Mouse (Mus musculus) limb, embryonic 13.5 days (tissue): Measurements from ENCODE around the gene Cdh11. TPM values are rescaled to one million over a fixed set of nuclear protein-coding genes. Genes with fewer than 3 reads are reported as not detected.

Source experiments
- ATAC-seq: fragments of 200-750 bp; cut with Nextera tagmentation; 2 replicates; pipeline ENCODE4 v1.8.0; 2017; ENCODE audit warnings: low read depth, moderate number of reproducible peaks, moderate TSS enrichment; ENCODE audit not compliant: low FRiP score
- H3K27ac ChIP-seq: fragments of 300-500 bp; sonication (generic); 2 replicates; pipeline ENCODE4 v1.5.1; 2015; ENCODE audit warnings: inconsistent platforms, mild to moderate bottlenecking, moderate library complexity
- H3K27me3 ChIP-seq: fragments of 300-500 bp; sonication (generic); 2 replicates; pipeline ENCODE4 v1.6.1; 2015; ENCODE audit warnings: mild to moderate bottlenecking, inconsistent platforms
- H3K36me3 ChIP-seq: fragments of 300-500 bp; sonication (generic); 2 replicates; pipeline ENCODE4 v1.6.1; 2015; ENCODE audit warnings: inconsistent platforms, mild to moderate bottlenecking, moderate library complexity
- H3K4me1 ChIP-seq: fragments of 300-500 bp; sonication (generic); 2 replicates; pipeline ENCODE4 v1.6.1; 2015; ENCODE audit warnings: inconsistent platforms
- H3K4me2 ChIP-seq: fragments of 300-500 bp; sonication (generic); replicated peaks from 2 replicates; pipeline ENCODE4 v1.6.1; 2015; ENCODE audit warnings: inconsistent platforms, mild to moderate bottlenecking, moderate library complexity
- H3K4me3 ChIP-seq: fragments of 300-500 bp; sonication (generic); 2 replicates; pipeline ENCODE4 v1.5.1; 2015; ENCODE audit warnings: moderate library complexity, mild to moderate bottlenecking, inconsistent platforms
- H3K9ac ChIP-seq: fragments of 300-500 bp; sonication (generic); 2 replicates; pipeline ENCODE4 v1.6.1; 2015; ENCODE audit warnings: mild to moderate bottlenecking, inconsistent platforms
- H3K9me3 ChIP-seq: fragments of 300-500 bp; sonication (generic); 2 replicates; pipeline ENCODE4 v1.6.1; 2016; ENCODE audit warnings: inconsistent platforms
- WGBS: fragments of 180-500 bp; shearing (Covaris S2); methylation state at CpG from one replicate; pipeline ENCODE4 v1.1.7; 2015; 5-methylcytosine and 5-hydroxymethylcytosine counted together
- polyA plus RNA-seq: library from polyadenylated mRNA; unstranded; fragments of >200 nt; fragmentation: Nextera tagmentation; extraction: Ambion mirVana; gene quantifications from 2 replicates; pipeline ENCODE4 v1.2.1, GENCODE M21; 2015

Cdh11 gene
- polyA plus RNA-seq, 1 experiment from 2014 or later: 207 TPM

DNA sequence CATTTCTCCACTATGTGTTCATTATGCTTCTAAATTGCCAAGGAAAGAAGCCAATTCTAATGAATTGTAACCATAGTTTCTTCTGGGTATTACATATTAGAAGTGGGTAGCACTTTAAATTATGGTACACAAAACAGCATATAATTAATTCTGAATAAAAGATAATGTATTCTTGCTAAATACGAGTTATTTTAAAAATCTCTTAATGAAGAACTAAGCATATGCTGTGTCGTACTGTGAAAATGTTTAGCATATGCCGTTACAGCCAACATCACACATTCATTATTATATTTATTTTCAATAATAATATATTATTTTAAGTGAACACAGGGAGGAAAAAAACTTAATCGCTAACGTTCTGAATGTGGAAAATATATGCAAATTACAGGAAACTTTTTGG lies 31.6 kb downstream of the Cdh11 start:
- H3K9ac ChIP-seq: no peak overlapping the region
- no peak overlapping the region for H3K4me3 ChIP-seq
- H3K9me3 ChIP-seq: no peaks in the 10 kb centered on the region
- H3K36me3 ChIP-seq: peaks cover 43% of the 10 kb centered on the region
- 0 out of 2 replicates have a peak, but pooled peaks cover 11% of the 10 kb centered on the region for H3K4me1 ChIP-seq
- ATAC-seq: no peak
- WGBS: 91% methylated on average over 5 of the region's 5 CpGs
- no peaks in the 10 kb centered on the region for H3K27me3 ChIP-seq
- H3K27ac ChIP-seq: no peak overlapping the region
- no peak overlapping the region for H3K4me2 ChIP-seq

DNA sequence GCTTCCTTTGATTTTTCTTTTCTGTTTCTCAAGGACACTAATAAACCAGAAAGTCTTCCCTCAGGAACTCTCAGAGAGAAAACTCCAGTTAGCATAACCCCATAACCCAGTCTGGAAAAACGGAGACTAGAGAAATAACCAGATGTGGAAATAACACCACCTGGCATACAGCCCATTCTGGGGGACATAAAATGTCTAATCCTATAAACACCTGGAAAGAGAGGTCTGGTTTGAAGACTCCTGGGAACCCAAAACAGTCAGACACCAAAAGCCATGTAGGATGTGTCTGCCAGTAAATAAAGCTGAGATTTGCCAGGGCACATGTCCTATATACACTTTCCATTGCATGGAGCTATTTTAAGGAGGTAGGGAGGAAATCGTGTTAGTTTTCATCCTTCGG lies 42.5 kb downstream of the Cdh11 start:
- peak; percentile 74 for ATAC-seq

DNA sequence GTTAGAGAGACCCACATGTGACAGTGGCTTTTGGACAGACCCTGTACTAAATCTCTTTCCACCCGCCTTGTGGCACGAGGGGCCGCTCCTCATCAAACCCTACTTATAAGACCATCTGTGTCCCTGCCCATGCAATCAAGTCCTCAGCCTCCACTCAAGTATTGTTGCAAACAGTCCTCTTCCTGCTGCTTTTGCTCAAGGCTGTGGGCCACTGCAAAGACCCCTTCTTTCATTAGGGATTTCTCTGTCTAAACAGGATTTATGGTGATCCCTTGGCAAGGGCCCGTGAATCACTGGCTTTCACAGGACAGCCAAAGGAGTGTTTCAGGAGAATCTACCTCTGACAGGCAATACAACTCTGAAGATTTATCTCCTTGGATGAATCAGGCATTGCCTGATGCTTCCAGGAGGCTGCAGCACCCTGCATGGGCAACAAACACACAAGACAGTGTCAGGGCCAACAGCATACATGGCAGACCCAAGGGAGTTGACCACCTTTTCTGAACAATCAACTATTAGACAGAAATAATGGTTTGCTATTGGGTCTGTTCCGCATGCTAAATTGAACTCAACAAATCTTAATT lies 43.3 kb downstream of the Cdh11 start:
- peaks cover 25% of the 10 kb centered on the region for H3K36me3 ChIP-seq
- no peak for ATAC-seq
- no peak overlapping the region for H3K4me3 ChIP-seq
- peak overlapping the region; percentile 25 for H3K4me2 ChIP-seq
- H3K27ac ChIP-seq: peak overlapping the region; percentile 7; the same call in 1 of the 2 replicates
- peaks cover 67% of the 10 kb centered on the region for H3K4me1 ChIP-seq
- WGBS: 39% methylated on average over 5 of the region's 5 CpGs
- no peak overlapping the region for H3K9ac ChIP-seq
- no peaks in the 10 kb centered on the region for H3K27me3 ChIP-seq
- no peaks in the 10 kb centered on the region for H3K9me3 ChIP-seq

More for the DNA sequence above, 42.5 kb downstream of the Cdh11 start:
- Histone ChIP-seq H3K4me2 (0 out of 2 replicates have a peak overlapping the region, but pooled peaks have one; percentile 25), H3K27me3 (no peaks in the 10 kb centered on the region), H3K27ac (no peak overlapping the region; the same call in 1 of the 2 replicates), H3K4me1 (peaks cover 62% of the 10 kb centered on the region), H3K9ac (no peak overlapping the region), H3K4me3 (no peak overlapping the region), H3K36me3 (peaks cover 23% of the 10 kb centered on the region), H3K9me3 (no peaks in the 10 kb centered on the region)
- WGBS: 23% methylated on average over 3 of the region's 3 CpGs

DNA sequence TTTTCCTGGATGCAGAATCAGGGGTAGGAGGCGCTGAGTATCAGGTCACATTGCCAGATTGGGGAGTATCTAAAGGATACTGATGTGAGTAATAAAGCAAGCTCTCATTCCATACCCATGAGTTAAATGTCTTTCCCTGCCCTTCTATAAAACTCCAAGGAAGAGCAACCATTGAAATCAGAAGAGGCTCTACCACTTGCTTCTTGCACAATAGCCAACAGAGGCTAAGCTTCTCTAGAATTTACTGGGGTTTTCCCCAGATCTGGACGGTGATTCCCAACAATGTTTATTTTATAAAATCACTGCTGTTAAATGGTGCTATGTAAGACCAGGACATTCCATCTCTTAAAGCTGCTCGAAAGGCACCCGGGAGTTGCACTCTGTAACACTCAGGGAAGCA lies 44.5 kb downstream of the Cdh11 start:
- H3K36me3 ChIP-seq: peaks cover 25% of the 10 kb centered on the region

DNA sequence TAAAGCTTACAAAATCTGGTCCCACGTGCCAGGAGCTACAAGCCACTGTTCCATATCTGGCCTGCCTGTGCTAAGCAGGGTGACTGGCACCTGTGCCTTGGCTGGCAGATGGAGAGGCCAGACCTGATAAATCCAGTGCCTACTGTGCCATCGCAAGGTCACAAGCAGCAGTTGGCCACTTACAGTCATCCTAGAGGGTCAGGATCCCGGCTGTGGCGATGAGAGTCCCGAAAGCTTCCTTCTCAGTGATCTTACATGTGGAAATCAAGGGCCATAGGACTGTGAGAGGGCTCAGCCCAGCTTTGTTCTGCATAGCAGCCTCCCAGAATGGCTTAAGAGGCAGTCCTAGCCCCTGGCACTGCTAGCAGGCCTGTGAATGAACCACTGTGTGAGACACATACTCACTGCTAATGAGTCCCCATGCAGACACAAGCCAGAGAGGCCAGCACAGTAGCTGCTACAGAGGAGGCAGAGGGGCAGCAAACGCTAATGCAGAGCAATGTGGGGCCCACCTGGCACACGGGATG lies 46.4 kb downstream of the Cdh11 start:
- no peak overlapping the region for H3K9ac ChIP-seq
- H3K27me3 ChIP-seq: no peaks in the 10 kb centered on the region
- H3K9me3 ChIP-seq: no peaks in the 10 kb centered on the region
- peaks cover 33% of the 10 kb centered on the region for H3K36me3 ChIP-seq
- 77% methylated on average over 7 of the region's 7 CpGs for WGBS
- H3K27ac ChIP-seq: 0 out of 2 replicates have a peak overlapping the region, but pooled peaks have one; percentile 28
- H3K4me1 ChIP-seq: peaks cover 72% of the 10 kb centered on the region
- no peak overlapping the region for H3K4me2 ChIP-seq
- no peak for ATAC-seq
- no peak overlapping the region for H3K4me3 ChIP-seq

More for the DNA sequence above, 44.5 kb downstream of the Cdh11 start:
- no peaks in the 10 kb centered on the region for H3K27me3 ChIP-seq
- no peak overlapping the region for H3K4me2 ChIP-seq
- H3K27ac ChIP-seq: no peak overlapping the region
- 59% methylated on average over 4 of the region's 4 CpGs for WGBS
- no peaks in the 10 kb centered on the region for H3K9me3 ChIP-seq
- H3K4me3 ChIP-seq: no peak overlapping the region
- no peak for ATAC-seq
- H3K4me1 ChIP-seq: peaks cover 70% of the 10 kb centered on the region
- no peak overlapping the region for H3K9ac ChIP-seq

DNA sequence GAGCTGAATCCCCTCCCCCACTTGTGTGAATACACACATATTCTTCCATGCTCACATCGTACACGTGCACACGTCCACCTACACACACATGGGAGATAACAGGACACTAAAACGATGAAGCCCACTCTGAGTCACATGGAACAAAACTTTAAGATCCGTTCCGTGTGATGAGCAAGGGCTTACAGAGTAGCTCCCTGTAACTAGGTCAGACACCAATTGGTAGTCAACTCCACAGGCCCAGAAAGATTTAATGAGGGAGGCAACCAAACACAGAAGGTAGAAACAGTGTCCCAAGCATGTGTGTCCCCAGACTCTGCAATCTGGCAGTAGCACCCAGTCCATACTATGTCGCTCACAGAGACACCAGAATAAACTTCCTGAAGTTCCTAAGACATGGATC lies 47.0 kb downstream of the Cdh11 start:
- H3K4me2 ChIP-seq: no peak overlapping the region
- H3K27ac ChIP-seq: no peak overlapping the region
- H3K9me3 ChIP-seq: no peaks in the 10 kb centered on the region
- WGBS: 85% methylated on average over 7 of the region's 7 CpGs
- no peak overlapping the region for H3K4me3 ChIP-seq
- H3K27me3 ChIP-seq: no peaks in the 10 kb centered on the region
- H3K36me3 ChIP-seq: peaks cover 36% of the 10 kb centered on the region
- H3K4me1 ChIP-seq: peaks cover 67% of the 10 kb centered on the region
- no peak overlapping the region for H3K9ac ChIP-seq
- ATAC-seq: no peak

DNA sequence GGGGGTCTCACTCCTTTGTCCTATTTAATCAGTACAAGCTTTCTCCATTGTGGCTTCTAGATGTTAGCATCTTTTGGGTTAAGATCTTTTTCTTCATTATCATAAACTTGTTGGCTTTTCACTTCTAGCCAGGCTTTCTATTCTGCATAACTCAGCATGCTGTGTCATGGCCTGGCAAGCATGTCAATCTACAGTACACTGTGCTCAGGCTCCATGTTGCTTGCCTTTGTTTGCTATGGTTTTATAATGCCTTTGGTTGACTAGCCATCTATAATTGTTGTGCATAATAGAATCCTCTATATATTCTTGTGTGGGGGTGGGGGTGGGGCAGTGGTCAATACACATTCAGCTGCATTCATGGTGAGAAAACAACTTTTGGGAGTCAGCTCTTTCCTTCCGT lies 51.0 kb downstream of the Cdh11 start:
- Histone ChIP-seq H3K36me3 (peaks cover 30% of the 10 kb centered on the region), H3K27ac (no peak overlapping the region), H3K9me3 (no peaks in the 10 kb centered on the region), H3K4me2 (no peak overlapping the region), H3K4me1 (peaks cover 32% of the 10 kb centered on the region), H3K4me3 (no peak overlapping the region), H3K9ac (no peak overlapping the region), H3K27me3 (no peaks in the 10 kb centered on the region)
- no peak for ATAC-seq
- WGBS: 79% methylated on average over 1 of the region's 1 CpGs

DNA sequence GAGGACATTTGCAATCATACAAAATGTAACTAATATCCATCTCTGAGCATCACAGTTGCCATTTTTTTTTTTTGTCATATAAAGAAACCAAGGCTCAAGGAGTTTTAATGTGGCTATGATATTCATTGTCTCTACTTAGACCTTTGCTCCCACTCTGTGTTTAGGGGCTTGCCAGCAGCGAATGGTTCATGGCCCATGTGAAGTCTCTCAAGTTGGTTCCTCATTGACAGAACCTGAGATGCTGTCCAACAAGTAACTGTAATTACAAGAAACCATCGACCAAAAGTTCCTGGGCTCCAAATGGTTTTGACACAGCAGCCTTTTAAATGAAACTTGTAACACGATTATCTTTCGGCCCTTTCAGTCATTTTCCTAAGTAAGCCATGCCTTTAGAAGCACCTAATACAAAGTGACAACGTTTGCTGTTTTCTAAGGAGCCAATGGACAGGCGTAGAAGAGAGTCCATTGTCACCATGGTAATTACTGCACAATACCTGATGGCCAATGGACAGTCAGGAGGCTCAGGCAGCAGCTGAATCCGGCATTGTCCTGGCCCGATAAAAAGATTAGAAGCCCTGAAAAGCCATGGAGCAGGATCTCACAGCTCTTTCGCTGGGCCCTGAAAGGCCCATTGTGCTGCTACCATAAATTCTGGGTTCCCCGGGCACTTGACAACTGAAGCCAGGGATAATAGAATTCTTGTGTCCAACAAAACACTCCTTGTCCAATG lies 59.1 kb downstream of the Cdh11 start:
- Histone ChIP-seq H3K36me3 (peaks cover 11% of the 10 kb centered on the region; the same call in 1 of the 2 replicates), H3K27me3 (no peaks in the 10 kb centered on the region), H3K9me3 (no peaks in the 10 kb centered on the region), H3K4me2 (no peak overlapping the region), H3K4me3 (no peak overlapping the region), H3K4me1 (no peaks in the 10 kb centered on the region), H3K27ac (no peak overlapping the region), H3K9ac (no peak overlapping the region)
- 83% methylated on average over 10 of the region's 10 CpGs for WGBS
- no peak for ATAC-seq

DNA sequence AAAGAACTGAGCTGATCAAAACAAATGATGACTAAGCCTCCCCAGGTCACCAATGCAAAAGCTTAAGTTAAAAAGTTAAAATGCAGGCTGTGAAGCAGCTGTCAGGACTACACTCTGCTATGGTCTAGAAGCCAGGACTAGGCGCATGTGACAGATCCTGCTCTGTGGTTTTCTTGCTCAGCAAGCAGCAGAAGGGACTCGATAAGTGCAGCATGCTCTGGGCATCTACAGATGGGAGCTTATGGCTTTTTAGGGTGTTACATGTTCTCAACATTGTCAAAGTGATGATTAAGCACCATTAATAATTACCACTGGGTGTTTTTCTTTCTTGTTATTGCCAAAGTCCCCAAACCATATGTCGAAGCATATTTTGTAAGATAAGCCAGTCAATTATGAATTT lies 59.9 kb downstream of the Cdh11 start:
- no peak overlapping the region for H3K9ac ChIP-seq
- peaks cover 15% of the 10 kb centered on the region; the same call in 1 of the 2 replicates for H3K36me3 ChIP-seq
- WGBS: 82% methylated on average over 3 of the region's 3 CpGs
- ATAC-seq: no peak
- no peaks in the 10 kb centered on the region for H3K27me3 ChIP-seq
- no peaks in the 10 kb centered on the region for H3K9me3 ChIP-seq
- H3K4me1 ChIP-seq: no peaks in the 10 kb centered on the region
- H3K27ac ChIP-seq: no peak overlapping the region
- H3K4me2 ChIP-seq: no peak overlapping the region
- no peak overlapping the region for H3K4me3 ChIP-seq

DNA sequence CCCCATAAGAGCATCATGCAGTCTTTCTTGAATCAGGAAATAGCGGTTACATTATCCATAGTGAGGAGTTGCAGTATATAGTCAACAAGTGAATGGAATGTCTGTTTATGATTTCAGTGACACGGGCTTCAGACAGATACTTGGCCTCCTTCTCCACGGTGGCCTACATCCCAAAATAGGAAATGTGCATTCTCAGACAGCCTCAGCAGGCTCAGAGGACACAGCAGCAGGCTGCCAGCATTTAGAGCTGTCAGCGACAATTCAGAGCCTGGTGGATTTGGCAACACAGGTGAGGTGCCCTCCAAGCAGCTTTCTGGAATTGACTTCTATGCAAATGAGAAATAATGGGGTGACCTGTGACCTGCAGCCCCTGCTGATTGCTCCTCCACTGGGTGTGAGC lies 69.5 kb downstream of the Cdh11 start:
- Histone ChIP-seq H3K9ac (no peak overlapping the region), H3K27me3 (no peaks in the 10 kb centered on the region), H3K4me1 (no peaks in the 10 kb centered on the region), H3K4me3 (no peak overlapping the region), H3K27ac (no peak overlapping the region), H3K9me3 (no peaks in the 10 kb centered on the region), H3K4me2 (no peak overlapping the region), H3K36me3 (peaks cover 85% of the 10 kb centered on the region)
- no peak for ATAC-seq
- WGBS: 66% methylated on average over 4 of the region's 4 CpGs

DNA sequence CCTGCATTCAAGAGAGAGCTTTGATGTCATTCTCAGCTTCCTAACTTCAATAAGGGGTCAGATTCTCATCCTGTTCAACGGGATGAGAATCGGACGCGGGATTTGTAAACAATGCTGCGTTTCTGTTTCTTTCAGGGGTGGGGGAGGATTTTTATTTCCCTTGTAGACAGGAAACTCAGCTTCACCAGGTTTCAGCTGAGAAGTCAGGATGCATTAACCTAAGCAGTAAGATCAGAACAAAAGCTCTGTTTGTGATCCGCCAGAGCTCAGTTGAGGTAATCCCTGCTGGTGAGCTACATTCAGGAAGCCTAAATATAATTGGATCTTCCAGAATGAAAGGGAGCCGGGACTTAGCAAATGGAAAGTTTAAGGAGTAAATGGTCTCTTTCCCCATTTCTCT lies 78.1 kb downstream of the Cdh11 start:
- Histone ChIP-seq H3K27ac (no peak overlapping the region), H3K4me1 (peaks cover 5% of the 10 kb centered on the region; the same call in 1 of the 2 replicates), H3K4me3 (no peak overlapping the region), H3K27me3 (no peaks in the 10 kb centered on the region), H3K9me3 (no peaks in the 10 kb centered on the region), H3K9ac (no peak overlapping the region), H3K36me3 (peaks cover 41% of the 10 kb centered on the region), H3K4me2 (no peak overlapping the region)
- WGBS: 33% methylated on average over 7 of the region's 7 CpGs
- ATAC-seq: no peak

DNA sequence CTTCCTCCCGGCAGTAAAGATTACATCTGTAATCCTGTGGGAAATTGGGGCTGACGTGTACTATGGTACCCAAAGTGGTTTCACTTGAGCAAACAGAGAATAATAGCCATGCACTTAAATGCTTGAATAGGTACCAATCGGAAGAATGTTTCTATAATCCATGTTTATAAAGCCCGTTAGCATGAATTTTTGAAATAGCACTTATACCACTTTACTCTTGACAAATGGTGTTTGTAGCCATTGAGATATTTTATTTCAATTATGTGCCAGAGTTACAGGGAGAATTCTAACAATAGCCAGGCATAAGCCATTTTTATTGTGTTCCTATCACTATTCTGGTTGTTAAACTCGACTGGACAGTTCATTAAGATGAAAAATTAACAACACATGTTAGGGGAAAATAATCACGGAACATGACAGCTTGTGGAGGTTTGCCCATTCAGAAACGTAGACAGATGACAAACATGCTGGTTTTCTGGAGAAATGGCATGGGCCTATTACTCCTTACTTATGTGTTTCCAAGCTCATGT lies 80.0 kb downstream of the Cdh11 start:
- H3K4me3 ChIP-seq: no peak overlapping the region
- no peak overlapping the region for H3K9ac ChIP-seq
- no peak overlapping the region for H3K4me2 ChIP-seq
- no peak overlapping the region for H3K27ac ChIP-seq
- peaks cover 24% of the 10 kb centered on the region for H3K36me3 ChIP-seq
- no peaks in the 10 kb centered on the region for H3K9me3 ChIP-seq
- H3K4me1 ChIP-seq: peaks cover 8% of the 10 kb centered on the region; the same call in 1 of the 2 replicates
- ATAC-seq: no peak
- H3K27me3 ChIP-seq: no peaks in the 10 kb centered on the region
- WGBS: 54% methylated on average over 7 of the region's 7 CpGs
